Mouse (Mus musculus) frontal cortex, postnatal 14 days (tissue): ENCODE results near the gene Asic5.

Source experiments
- DNase-seq, 2 experiments: peaks; one replicate each; pipeline ENCODE4 v3.0.0; 2022; ENCODE audit warnings: low spot score in 2 of 2

Gene Asic5

DNA sequence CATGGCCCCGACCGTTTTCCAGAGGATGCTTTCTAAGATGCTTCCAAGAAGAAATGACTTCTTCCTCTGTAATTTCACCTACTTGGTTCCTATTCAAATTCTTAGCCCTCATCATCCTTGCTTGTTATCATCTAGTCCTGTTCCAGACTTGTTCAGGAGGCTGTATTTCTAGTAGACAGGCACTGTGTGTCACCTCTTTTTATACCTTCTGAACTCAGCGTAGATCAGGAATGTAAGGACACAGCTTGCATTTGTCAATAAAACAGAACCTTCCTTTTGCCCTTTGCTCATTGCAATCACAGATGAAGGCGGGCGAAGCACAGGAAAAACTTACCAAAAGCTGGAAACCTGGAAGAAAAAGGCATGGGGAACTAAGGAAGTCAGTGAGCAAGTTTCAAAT, at the start of gene Asic5:
Gene Asic5 (plus strand): TSS at position 301 of the 400 bp plus-strand sequence.
- no peak for DNase-seq

DNA sequence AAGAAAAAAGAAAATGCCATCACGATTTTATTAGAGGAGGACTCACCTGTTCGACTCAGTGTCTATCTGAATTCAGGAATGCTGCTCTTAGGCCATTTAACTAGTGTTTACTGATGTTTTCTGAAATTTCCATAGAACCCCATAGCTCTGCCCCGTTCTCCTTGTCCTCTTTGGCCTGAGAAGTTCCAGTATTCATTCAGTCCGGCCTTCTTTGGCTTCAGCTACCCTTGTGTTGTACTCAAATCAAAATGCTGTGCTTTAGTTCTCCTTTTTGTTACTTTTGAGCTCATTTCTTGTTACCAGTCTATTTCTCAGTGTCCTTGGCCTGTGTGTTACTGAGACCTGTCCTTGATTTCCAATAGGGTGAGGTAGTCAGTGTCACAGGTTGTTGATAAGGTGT, 48.7 kb upstream of the Asic5 start:
- no peak for DNase-seq

DNA sequence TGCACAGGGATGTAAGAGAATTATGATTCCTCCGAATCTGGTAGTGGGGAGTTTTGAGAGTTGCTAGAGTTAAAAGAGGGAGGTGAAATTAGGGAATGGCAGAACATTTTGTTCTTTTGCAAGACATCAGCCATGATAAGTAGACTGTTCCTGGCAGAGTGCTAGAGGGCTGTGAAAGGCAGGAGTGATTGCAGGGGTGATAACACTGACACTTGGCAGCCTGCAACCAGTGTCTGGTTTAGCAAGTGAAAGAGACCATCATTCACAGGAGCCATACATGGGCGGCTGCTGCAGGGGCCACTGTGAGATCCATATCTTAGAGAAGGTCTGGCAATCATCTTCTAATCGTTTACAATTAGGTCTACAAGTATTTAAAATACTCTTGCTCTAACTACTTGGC, 43.2 kb upstream of the Asic5 start:
- no peak for DNase-seq

DNA sequence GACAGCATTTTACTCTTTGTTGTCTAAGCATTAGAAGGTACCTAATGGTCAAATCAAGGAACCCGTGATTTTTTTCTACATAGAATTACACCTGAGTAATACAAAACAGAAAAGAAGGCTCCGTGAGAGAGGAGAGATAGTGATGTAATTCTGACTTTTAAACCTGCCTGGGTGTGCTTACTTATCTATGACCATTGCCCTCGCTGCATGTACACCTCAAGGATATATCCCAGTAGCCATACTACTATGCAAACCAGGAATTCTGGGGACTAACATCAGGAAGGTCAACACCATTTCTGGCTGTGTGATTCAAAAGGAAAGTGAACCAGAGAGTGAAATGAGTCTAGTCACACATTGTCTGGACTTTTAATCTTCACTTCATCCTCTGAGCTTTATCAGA, 39.7 kb upstream of the Asic5 start:
- DNase-seq, result no peak

DNA sequence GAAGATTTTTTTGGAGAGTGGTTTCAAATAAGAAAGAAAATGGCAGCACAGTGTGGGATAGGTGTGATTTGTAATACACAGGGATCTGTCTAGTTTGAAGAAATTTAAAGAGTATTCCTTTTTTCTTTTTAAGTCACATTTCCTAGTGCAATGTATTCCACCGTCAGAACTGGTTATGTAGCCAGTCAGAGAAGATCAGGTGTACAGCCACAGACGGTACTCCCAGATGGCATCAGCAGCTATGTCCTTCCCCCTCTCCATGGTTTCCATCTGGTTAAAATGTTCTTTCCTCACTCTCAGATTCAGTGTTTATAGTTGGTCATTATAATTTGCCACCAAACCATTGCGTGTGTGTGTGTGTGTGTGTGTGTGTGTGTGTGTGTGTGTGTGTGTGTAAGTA, 39.0 kb upstream of the Asic5 start:
- DNase-seq, result no peak

DNA sequence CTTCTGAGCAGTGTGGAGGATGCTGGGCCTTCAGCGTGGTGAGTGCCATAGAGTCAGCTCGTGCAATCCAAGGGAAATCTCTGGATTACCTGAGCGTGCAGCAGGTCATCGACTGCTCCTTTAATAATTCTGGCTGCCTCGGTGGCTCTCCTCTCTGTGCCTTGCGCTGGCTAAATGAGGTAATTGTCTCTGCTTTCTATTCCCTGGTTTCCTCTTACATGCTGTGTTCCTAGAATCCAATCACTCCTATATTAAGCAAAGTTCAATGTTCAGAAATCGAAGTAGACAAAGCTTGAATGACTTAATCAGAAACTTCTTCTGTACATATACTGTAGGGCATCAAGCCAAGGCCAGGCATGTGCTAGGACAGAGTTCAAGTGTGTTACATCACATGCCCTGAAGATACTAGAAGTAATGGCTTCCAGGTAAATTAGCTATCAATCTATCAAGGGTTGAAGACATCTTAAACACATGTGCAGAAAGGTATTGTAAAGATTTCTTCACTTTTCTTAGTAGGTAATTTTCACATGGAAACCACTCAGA, 37.2 kb upstream of the Asic5 start:
- no peak for DNase-seq

DNA sequence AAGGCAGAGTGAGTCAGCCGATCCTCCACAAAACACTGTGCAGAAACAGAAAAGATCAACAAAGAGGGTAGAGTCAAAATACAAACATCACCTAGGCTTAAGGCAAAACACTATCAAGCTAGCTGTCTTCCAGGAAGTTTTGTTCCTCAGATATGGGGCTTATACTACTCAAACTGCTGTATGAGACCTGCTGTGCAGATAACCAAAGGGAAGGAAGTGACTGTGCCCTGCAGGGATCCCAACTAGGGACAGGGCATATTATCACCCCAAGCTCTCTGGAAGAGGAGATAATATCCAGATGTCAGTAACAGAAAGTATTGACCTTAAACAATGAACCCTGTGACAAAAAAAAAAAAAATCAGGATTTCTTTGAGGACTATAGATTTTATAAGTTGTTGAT, 33.0 kb upstream of the Asic5 start:
- DNase-seq, result no peak

DNA sequence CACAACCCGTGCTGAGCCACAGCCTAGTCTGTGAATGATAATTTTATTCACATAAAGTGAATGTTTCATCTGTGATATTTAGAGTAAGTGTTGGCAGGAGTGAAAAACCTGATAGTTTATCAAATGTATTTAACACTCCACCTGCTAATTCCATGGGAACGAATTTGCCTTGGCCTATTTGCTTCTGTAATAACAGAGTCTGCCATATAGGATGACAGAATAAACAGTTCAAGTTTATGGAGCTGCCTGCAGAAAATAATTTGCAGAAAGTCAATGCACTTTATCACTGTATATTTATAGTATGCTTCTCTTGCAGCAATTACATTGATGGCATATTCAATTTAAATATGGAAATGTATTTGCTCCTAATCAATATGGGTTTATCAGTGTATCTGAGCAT, 30.3 kb upstream of the Asic5 start:
- no peak for DNase-seq

DNA sequence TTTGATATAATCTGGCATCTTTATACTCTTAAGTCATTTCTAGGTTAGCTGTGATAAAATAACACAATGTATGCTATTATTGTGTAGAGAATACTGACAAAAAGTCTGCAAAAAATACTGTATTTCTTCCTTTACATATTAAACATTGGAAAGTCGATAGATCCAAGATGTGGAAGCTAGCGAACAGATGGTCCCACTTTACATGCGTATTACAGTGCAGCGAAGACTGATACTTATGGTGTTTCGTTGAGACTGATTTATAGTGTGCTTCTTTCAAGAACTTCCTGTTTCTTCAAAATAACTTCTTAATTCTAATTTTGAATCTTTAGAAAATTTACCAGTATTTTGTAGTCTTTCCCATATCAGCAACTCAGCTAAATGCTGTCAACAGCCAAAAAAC, 24.6 kb upstream of the Asic5 start:
- DNase-seq, result no peak

DNA sequence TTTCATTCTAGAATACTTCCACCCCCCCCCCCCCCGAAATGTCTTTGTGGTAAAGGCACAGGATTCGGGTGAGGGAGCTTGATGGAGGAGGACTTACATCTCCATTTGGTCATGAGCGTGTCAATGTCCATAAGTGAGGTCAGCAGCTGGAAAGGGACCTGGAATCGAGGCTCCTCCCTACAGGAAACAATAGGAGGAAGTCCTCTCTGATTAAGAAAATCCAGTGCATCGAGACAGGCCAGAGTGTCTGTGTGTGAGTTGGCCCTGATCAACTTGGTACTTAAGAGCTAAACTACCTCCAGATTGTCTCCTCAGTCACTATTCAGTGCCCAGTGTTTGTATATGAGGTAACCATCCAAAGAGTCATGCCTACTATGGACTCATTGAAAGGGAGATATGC, 20.8 kb upstream of the Asic5 start:
- no peak for DNase-seq

DNA sequence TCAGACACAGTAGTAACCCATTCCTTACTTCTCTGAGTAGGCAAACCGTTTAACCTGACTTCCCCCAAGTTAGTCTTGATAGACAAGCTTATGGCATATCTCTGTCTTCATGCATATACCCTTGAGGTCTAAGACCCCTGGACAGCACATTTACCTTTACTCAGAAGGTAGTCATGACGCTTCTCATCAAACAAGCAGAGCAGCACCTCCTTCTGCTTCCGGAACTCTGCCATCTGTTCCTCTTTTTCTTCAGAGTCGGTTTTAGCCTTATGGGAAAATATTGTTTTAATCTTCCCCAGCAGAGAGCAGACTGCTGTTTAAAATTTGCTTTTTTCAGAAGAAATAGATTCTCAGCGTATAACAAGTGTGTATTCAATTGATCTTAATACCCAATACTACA, 18.3 kb upstream of the Asic5 start:
- no peak for DNase-seq

DNA sequence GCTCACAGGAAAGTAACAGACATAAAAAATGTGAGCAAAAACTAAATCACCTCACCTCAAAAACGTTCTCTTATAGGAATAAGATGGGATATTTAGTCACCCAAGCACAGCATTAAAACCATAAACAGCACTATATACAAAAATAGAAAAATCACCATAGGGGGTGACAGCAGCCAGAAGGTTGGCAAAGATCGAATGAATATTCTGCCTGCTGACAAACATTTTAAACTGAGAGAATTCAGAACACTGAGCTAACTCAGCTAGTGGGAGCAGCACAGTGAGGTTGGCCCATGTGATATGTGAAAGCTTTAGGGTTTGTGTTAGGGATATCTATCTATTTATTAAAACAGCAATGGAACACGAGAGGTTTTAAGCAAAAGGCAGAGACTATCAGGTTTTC, 17.5 kb upstream of the Asic5 start:
- DNase-seq, result no peak

DNA sequence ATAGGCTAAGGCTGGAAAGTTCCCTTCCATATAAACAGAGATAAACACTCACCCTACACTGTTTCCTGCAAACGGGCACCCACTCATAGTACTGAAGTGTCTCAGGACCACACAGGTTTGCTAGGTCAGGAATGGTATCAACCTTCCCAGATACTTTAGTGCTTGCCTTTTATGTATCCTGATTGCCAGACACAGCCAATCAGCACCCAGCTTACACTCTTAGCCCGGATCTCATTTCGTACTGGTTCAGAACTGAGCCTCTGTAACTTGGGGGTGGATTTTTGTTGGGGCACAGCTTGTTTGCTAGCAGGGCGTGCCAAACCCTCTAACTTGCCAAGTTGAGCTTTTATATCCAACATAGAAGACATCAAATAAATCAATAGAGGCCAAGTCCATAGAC, 6.5 kb upstream of the Asic5 start:
- DNase-seq, result no peak

DNA sequence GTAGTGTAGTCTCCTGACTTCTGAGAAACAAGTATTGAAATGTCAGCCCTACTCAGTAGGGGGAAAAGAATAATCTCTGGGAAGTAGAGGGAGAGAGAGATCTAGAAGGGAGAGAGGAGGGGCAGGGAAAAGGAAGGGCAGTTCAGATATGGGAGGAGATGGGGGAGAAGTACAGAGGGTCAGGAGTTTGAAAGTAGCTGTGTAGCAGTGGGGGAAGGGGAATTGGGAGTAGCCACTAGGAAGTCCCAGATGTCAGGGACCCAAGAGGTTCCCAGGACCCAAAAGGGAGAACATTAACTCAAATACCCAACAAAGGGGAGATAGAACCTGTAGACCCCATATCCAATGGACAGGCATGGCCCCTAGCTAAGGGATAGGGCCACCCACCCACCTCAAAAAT, 6.0 kb upstream of the Asic5 start, which contains the start of gene Tdo2:
Gene Tdo2 (minus strand): TSS at position 101 of the 400 bp plus-strand sequence.
- no peak for DNase-seq

DNA sequence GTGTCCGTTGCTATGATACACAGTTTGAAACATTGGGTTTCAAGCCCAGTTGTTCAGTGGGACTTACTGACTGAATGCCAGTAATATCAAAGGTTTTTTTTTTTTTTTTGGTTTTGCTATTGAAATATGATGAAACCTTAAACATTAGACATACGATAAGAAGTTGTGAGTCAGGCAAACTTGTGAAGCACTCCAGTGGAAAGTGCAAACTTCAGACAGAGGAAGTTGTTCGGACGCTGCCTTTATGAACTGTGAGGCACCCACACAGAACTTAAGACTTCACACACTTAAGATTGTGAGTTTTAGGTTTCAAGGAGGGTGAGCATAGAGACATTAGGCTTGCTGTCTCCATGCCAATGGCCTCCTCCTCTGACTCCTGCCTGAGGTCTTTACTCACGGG, 514 bp upstream of the Asic5 start:
- no peak for DNase-seq

DNA sequence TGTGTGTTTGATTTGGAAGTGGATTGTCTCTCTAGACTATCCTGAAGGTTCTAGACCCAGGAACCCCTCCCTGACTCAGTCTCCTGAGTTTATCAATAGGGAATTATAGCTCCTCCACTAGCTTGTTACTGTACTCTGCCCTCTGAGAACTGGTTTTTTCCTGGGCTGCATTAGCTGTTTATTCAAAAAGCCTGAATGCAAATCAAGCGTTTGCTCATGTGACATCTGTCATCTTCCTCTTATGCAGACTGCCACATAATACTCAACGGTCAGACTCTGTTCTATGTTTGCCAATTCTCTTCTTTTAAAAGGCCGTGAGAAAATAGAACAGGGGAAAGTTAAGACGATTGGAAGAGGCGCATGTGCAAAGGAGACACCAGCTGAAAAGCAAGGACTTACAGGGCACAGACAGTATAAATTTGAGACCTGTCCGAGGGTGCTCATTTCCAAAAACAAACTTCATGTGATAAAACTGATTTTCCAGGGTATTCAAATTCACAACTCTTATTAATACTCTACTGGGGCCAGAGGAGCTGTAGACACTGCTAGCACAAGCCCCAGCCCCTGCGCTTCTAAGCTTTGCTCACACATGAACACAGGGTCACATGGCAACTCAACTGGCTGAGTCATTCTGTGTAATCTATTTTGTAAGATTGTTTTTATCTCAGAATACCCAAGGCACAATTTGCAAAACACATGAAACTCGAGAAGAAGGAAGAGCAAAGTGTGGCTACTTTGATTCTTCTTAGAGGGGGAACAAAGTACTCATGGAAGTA, 1.2 kb downstream of the Asic5 start:
- no peak for DNase-seq

DNA sequence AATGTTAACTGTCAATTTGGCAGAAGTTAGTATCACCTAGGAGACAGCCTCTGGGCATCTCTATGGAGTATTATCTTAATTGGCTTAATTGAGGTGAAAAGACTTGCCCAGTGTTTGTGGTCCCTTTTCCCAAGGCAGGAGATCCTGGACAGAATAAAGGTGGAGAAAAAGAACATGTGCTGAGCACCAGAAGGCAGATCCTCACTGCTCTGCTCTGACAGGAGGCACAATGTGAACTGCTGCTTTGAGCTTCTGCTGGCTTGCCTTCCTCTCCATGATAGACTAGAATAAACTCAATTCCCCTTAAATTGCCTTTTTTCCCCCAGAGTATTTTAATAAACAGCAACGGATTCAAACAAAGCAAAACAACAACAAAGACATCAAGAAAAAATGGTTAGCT, 3.0 kb downstream of the Asic5 start:
- DNase-seq, result no peak

DNA sequence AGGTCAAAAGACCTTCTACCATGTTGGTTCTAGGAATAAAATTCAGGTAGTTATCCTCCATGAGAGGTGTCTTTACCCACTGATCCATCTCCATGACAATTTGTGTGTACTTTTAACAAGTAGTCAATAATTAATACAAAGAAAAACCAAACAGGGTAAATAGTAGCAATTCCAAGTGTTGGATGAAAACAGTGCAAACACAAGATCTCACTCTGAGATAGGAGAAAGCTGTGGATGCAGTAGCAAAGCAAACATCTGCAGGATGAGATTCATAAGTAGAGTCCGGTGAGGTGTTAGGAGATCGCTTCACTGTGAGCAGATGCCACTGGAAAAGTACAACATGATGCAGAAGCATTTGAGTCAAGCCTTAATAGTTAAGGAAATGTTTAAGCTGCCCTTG, 4.0 kb downstream of the Asic5 start:
- DNase-seq, result no peak

DNA sequence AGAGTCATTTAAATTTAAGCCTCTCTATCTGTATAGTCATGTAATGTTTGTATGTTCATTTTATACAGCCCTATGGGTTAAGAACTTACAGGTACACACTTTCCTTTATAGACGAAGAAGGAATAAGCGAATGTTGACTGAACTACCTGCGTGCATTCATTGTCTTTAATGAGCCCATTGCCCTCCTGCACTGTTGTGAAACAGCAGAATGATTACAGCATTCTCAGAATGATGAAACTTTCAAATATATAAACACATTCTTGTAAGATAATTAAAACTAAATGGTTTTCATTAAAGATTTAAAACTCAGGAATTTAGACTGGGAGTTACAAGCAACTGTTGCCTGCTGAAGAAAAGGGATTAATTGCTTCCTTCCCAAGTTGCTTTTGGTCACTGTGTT, 5.5 kb downstream of the Asic5 start:
- DNase-seq, result no peak

DNA sequence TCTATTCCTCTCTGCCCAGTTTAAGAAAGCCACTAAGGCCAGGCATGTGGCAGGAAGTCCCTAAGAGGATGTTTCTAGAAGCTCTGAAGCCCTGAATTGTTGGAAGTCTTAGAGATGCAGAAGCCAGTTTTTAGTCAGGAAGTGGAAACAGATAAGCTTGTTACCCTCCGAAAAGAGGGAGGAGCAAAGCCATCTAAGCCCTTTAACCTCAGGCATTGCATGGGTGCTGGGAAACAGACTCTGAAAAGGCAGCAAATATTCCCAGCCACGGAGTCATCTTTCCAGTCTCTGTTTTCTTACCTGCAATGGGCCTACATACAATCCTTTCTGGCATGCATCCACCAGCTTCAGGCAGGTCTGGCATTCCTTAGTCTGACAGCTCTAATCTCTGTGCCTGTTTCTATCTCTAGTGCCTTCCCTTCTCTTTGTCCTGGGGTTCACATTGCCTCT, 7.6 kb downstream of the Asic5 start:
- no peak for DNase-seq

DNA sequence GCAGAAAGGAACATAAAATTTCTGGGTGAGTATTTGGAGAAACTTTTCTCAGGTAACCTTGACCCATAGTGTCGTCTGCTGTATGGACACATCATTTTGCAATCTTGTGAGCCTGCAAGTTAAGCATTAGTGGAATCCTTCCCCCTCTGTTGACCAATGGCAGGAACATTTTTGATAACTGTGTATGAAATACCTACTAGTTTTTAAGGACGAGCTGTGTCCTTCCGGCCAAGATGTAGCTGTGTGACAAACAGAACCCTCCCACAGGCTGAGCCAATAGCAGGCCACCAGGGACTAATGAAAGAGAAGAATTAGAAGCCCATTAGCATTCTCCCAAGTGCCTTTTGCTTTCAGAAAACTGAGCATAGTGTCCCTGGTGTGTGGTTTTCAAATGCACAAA, 8.4 kb downstream of the Asic5 start:
- no peak for DNase-seq

DNA sequence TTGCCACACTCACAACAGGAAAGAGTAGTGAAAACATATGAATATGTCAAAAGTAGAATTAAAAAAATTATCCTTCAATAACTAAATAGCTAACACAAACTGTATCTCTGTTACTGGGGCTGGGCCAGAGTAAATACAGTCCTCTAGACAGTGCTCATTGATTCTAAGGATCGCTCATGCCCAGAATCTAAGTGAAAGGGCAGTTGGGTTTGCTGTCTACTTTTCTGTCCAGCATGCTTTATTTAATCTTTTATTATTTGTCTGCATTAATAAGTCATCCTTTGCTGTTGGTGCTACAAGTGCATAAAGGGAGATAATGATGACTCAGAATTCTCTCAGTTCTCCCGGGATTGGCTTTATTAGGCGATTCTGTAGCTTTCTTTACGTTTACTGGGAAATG, 13.3 kb downstream of the Asic5 start:
- DNase-seq, result no peak

DNA sequence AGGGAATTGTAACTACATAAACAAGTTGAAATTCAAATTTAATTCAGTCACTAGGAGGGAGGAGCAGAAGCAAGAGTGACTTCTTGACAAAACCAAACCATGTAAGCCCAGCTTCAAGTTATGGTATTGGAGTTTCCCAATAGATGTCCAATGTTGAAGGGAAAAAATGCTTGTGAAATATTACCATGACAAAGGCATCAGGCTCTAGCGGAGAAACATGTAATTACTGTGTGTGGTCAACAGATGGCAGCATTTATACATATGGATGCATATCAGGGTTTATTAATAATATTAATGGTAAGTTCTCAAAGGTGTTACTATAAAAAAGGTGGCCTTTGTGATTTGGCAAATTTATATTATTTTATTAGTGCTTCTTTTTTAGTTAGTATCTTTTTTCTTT, 13.9 kb downstream of the Asic5 start:
- no peak for DNase-seq

DNA sequence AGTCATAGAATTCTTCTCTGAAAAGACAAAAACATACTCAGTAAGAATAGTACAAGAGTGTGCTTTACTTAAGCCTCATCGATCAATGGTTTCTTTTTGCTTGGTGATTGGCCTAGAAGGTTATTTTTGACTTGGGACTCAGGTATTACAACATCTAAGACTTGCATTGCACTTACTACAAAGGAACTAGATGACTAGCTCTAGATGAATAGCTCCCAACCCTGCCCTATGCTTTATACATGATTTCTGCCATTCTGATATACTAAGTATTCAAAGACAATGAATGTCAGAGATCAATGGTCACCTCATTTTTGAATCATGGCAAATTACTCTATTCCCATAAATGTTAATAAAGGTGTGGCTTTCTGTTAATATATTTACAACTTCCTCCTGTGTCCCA, 24.9 kb downstream of the Asic5 start:
- DNase-seq, result no peak
